Mouse (Mus musculus): Measurements from ENCODE around the gene Amh. TPM values are rescaled to one million over a fixed set of nuclear protein-coding genes. Genes with fewer than 3 reads are reported as not detected.
"Not testable (repeated sequence)": the region's sequence is repeated elsewhere in the genome, so short reads cannot be mapped to it uniquely, and the experiment has no call there.

Amh gene
- total RNA-seq, 2 experiments from 2014 or later, result 0.83 to 1.5 TPM

DNA sequence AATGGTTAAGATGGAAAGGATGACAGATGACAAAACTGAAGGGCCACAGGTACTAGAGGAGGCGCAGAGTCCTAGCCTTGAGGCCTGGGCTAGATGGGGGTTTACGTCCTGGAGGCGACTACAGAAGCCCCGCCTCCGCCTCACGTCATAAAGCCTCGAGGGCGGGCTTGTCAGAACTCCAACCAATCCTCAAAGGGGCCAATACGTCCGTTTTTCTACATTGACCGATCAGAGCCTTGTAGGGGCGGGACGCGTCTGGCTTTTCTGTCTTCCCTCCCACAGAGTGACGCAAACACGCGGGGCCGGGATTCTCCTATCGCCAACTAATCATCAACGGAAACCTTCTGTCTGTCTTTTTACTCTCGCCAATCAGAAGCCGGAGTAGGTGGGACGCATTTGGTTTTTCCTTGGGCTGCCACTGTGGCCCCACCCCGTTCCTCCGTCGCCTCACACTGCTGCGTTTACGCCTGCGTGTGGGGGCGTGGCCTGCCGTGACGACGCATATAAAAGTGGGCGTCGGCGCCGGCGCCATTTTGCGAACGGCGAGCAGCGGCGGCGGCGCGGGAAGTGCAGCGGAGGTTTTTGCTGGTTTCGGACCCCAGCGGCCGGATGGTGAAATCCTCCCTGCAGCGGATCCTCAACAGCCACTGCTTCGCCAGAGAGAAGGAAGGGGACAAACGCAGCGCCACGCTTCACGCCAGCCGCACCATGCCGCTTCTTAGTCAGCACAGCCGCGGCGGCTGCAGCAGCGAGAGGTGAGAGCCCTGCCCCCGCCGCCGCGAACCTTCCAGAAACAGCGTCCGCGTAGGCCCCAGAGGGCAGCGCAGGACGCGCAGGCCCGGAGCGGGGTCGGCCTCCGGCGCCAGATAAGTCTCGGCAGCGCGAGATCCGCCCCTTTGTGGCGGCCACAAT lies 21.4 kb downstream of the Amh start, which contains the start of gene Oaz1:
Gene Oaz1 (plus strand): TSS at position 506 of the 912 bp plus-strand sequence.
- DNase-seq (ENCODE audit: low spot score in 2 of 2), result peak; percentile 95 to 96

DNA sequence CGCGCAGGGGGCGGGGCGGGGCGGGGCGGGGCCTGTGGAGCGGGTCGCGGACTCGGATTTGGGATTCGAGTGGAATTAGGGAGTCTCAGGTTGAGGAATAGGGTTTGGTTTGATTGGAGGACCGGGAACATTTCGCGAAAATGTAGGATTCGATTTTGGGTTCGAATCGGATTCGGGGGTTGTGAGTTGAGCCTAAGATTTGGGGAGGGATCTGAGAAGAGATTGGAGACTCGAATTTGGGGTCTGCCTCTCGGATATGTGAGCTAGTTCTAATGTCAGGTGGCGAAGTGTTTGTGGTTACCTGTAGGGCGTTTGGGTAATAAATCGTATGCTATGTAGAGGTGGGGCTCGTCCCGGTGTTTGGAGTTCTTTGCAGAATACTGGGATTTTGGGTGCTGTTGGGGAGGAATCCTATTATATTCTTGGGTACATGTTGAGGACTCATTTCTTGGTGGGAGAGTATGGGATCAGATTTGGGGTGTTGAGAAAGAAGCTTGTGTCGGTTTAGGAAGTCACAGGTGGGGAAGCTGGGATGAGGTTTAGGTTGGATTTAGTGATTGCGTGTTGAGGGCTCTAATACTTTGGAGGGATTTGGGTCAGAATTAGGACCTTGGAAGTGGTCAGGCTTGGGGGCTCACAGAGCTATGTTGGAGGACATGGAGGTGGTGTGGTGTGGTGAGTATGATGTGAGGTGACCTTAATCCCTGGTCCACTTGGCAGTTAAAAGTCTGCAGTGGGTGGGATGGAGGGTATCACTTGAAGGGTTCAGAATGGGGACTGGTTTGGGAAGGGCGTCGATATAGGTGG lies 22.2 kb downstream of the Amh start:
- DNase-seq (ENCODE audit: low spot score in 2 of 2), result no peak

DNA sequence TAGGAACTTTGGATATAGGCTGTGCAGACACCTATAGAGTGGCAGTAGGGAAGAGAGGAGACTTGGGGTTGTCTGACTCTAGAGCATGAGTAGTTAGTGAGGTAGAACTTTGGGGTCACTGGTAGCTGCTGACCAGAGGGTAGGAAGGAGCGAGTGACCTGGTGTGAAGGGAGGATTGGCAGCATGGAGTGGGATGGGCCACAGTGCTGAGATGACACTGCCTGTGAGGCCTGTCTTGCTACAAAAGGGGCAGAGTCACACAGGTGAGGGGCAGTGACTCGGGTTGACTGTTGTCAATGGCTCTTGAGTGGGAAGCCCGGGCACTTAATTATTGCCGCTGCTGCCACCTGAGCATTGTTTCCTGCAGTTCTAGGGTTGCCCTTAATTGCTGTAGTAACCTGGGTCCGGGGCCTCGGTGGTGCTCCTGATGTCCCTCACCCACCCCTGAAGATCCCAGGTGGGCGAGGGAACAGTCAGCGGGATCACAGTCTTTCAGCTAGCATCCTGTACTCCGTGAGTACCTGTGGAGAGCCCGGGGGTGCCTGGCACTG lies 22.9 kb downstream of the Amh start:
- no peak for DNase-seq (ENCODE audit: low spot score in 2 of 2)

DNA sequence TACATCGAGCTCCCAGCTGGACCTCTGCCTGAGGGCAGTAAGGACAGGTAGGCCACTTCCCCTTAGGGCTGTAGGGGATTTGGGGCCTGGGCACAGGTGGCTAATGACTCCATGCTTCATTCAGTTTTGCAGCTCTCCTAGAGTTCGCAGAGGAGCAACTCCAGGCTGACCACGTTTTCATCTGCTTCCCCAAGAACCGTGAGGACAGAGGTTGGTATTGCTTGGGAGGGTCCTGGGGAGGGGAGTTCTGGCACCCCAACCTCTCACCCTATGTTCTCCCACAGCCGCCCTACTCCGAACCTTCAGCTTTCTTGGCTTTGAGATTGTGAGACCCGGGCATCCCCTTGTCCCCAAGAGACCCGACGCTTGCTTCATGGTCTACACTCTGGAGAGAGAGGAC lies 23.5 kb downstream of the Amh start:
- DNase-seq (ENCODE audit: low spot score in 2 of 2), result not testable (repeated sequence)

DNA sequence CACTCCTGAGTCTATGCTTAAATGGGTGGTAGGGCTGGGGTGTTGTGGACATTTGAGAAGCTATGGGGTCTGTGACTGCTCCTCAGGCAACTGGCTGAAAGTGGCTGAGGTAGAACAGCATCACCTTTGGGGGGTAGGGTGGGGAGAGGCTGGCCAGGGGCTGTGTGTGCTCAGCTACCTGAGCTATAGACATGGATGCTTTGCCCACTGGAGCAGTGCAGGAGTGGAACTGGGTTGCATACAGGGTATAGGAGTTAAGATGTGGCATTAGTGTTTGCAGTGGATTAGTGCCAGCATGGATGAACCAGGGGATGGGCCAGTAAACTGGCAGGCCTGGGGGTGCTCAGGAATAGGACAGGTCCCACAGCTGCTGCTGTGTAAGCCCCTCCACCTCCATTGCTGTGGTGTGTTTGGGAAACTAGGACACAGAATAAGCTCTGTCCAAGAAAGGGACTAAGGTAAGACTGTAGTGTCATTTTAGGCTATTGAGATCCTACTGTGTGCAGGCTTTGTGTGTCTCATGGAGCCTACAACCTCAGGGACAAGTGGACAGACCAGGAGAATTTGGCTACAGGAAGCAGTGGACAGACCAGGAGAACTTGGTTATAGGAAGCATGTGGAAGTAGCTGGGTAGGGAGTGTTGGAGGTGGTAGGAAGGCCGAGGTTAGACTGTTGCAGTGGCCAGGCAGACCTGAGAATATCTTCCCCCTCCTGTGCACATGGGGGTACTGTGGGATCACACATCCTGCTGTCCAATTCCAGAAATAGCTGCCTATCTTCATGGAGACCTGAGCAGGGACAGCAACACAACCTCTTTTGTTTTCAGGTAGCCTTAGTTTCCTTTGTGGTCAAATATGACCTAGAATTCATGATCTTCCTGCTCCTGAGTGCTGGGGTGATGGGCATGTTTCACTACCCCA lies 24.6 kb downstream of the Amh start:
- no peak for DNase-seq (ENCODE audit: low spot score in 2 of 2)

GRCm38 (mm10) chr10:80831136-80831535 lies 26.1 kb downstream of the Amh start:
- DNase-seq (ENCODE audit: low spot score in 2 of 2), result no peak

GRCm38 (mm10) chr10:80832818-80833217 lies 27.8 kb downstream of the Amh start:
- no peak for DNase-seq (ENCODE audit: low spot score in 2 of 2)

- DNase-seq (ENCODE audit: low spot score in 2 of 2), result no peak
These were observed 30.6 kb downstream of the Amh start for GRCm38 (mm10) chr10:80835617-80836016.

DNA sequence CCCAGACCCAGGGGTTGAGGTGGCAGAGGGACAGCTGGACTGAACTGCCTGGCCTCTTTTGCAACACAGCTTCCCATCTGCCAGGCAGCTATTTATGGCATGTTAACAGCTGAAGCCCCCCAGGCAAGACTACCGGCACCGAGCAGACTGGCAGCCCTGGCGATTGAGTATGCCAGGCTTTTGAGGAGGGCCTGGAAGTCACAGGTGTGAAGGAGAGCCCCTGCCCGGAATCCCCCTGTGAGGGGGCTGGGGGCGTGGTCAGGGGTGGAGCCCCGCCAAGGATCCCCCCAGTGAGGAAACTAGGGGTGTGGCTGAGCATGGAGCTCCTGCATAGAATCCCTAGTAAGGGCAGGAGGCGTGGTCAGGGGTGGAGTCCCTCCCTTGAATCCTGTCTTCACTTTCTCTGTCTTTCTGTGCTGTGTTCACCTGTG lies 31.9 kb downstream of the Amh start:
- DNase-seq (ENCODE audit: low spot score in 2 of 2), result no peak

- DNase-seq (ENCODE audit: low spot score in 2 of 2), result no peak
These were observed 32.8 kb downstream of the Amh start for GRCm38 (mm10) chr10:80837827-80838226.

DNA sequence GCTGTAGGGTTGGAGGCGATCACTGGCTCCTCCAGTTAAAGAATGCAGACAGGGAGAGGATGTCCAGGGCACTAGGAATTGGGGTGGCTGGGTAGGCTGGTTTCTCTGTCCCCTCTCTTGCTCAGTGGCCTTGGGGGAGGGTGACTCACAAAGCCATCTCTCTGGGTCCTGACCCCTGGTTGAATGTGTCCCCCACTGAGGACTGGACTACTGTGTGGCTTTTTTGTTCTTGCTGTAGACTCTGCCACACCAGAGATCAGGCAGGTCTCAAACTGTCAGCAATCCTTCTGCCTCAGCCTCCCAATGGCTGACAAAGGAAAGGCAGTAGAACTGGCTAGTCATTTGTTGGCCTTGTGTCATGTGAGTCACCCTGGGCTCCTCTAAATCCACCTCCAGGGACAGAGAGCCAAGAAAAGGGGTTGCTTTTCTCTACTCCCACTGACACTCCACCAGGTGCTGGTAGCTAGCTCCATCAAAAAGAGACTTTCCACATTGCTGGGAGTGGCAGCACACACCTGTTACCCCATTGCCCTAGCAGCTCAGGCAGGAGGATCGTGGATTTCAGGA lies 33.4 kb downstream of the Amh start:
- DNase-seq (ENCODE audit: low spot score in 2 of 2), result peak in 1 of 2 experiments; percentile 41

DNA sequence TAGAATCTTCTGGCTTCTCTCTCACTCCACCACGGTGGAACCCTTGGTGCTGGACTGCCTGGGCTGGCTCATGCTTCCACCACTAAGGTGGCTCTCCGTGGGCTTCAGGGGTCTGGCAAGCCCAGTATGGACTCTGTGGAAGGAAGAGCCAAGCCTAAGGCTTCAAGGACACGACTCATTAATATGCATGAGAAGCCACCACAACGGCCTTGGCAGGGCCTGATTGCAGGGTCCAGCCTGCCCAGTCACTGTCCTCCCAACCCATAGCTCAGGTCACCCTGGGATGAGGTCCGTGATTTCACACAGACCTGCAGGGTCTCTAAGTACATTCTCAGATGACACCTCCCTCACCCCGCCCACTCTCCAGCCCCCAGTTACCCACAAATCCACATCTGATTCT lies 34.8 kb downstream of the Amh start:
- no peak for DNase-seq (ENCODE audit: low spot score in 2 of 2)

- no peak for DNase-seq (ENCODE audit: low spot score in 2 of 2)
These were observed 36.6 kb downstream of the Amh start for GRCm38 (mm10) chr10:80841685-80842084.

GRCm38 (mm10) chr10:80842334-80842733 lies 37.3 kb downstream of the Amh start:
- no peak for DNase-seq (ENCODE audit: low spot score in 2 of 2)

- DNase-seq (ENCODE audit: low spot score in 2 of 2), result no peak
These were observed 38.3 kb downstream of the Amh start for GRCm38 (mm10) chr10:80843087-80843930.

GRCm38 (mm10) chr10:80843931-80844547 lies 39.0 kb downstream of the Amh start, which contains the start of gene Lingo3:
TSS of gene Lingo3 (minus strand) at chr10:80844039.
- no peak for DNase-seq (ENCODE audit: low spot score in 2 of 2)

- no peak for DNase-seq (ENCODE audit: low spot score in 2 of 2)
These were observed 40.1 kb downstream of the Amh start for GRCm38 (mm10) chr10:80845055-80845693.

DNA sequence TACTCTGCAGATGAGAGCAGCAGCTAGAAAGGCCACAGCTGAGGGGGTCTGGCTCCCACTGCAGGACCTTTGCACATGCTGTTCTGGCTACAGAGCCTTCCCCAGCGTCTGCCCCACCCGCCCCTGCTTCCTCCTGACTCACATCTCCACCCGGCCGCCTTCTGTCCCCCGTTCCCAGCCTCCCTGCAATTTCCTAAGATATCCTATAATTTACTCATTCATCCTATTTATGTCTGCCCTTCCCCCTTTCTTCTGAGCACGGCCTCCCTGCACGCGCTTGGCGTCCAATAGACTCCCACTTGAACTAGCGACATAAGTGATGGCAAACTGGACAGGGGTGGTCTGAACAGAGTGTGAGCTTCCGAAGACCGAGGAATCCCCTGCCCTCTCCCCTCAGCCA lies 40.7 kb downstream of the Amh start:
- no peak for DNase-seq (ENCODE audit: low spot score in 2 of 2)

All from adrenal gland, adult 18-20 months (tissue).